Mouse (Mus musculus): ENCODE data around the gene Zglp1. TPM values are rescaled to one million over a fixed set of nuclear protein-coding genes. Genes with fewer than 3 reads are reported as not detected.
"Not testable (repeated sequence)": the region's sequence is repeated elsewhere in the genome, so short reads cannot be mapped to it uniquely, and the experiment has no call there.

The Zglp1 gene
- polyA plus RNA-seq, 1 experiment from 2014 or later = 0.81 TPM

GRCm38 (mm10) chr9:21051578-21051977 lies 15.3 kb downstream of the Zglp1 start:
- Histone ChIP-seq H3K4me1 (no peaks in the 10 kb centered on the region), H3K36me3 (ENCODE audit: poor library complexity, severe bottlenecking) (no peaks in the 10 kb centered on the region), H3K4me3 (no peak overlapping the region), H3K4me2 (no peak overlapping the region), H3K9me3 (replicated peaks) (no peaks in the 10 kb centered on the region), H3K27ac (no peak overlapping the region), H3K9ac (no peak overlapping the region), H3K27me3 (peaks cover 5% of the 10 kb centered on the region; the same call in 1 of the 2 replicates)
- 65% methylated on average over 10 of the region's 10 CpGs for WGBS
- ATAC-seq = no peak

- H3K27me3 ChIP-seq = peaks cover 12% of the 10 kb centered on the region
- 78% methylated on average over 3 of the region's 3 CpGs for WGBS
- H3K9ac ChIP-seq = no peak overlapping the region
- H3K36me3 ChIP-seq (ENCODE audit: poor library complexity, severe bottlenecking) = no peaks in the 10 kb centered on the region
- H3K27ac ChIP-seq = no peak overlapping the region
- no peaks in the 10 kb centered on the region for H3K9me3 ChIP-seq (replicated peaks)
- H3K4me1 ChIP-seq = no peaks in the 10 kb centered on the region
- no peak overlapping the region for H3K4me2 ChIP-seq
- no peak for ATAC-seq
- no peak overlapping the region for H3K4me3 ChIP-seq
Observed at GRCm38 (mm10) chr9:21045235-21045634, 21.7 kb downstream of the Zglp1 start.

GRCm38 (mm10) chr9:21044785-21045184 lies 22.1 kb downstream of the Zglp1 start:
- peaks cover 16% of the 10 kb centered on the region for H3K27me3 ChIP-seq
- not testable (repeated sequence) for H3K4me3 ChIP-seq; H3K4me2 ChIP-seq; H3K9me3 ChIP-seq (replicated peaks); ATAC-seq; H3K27ac ChIP-seq; H3K4me1 ChIP-seq; H3K36me3 ChIP-seq (ENCODE audit: poor library complexity, severe bottlenecking); H3K9ac ChIP-seq
- 68% methylated on average over 1 of the region's 1 CpGs for WGBS

- Histone ChIP-seq H3K36me3 (ENCODE audit: poor library complexity, severe bottlenecking) (no peaks in the 10 kb centered on the region), H3K27ac (no peak overlapping the region), H3K4me2 (no peak overlapping the region), H3K9ac (no peak overlapping the region), H3K27me3 (peaks cover 29% of the 10 kb centered on the region), H3K4me1 (no peaks in the 10 kb centered on the region), H3K9me3 (replicated peaks) (no peaks in the 10 kb centered on the region), H3K4me3 (no peak overlapping the region)
- 88% methylated on average over 4 of the region's 4 CpGs for WGBS
- ATAC-seq = no peak
Observed at GRCm38 (mm10) chr9:21043563-21043962, 23.3 kb downstream of the Zglp1 start.

- Histone ChIP-seq H3K4me2 (no peak overlapping the region), H3K4me1 (peaks cover 16% of the 10 kb centered on the region), H3K9me3 (replicated peaks) (no peaks in the 10 kb centered on the region), H3K27me3 (peaks cover 47% of the 10 kb centered on the region), H3K36me3 (ENCODE audit: poor library complexity, severe bottlenecking) (no peaks in the 10 kb centered on the region), H3K4me3 (no peak overlapping the region), H3K9ac (no peak overlapping the region; the same call in 1 of the 2 replicates), H3K27ac (no peak overlapping the region)
- no peak for ATAC-seq
- WGBS = 44% methylated on average over 4 of the region's 4 CpGs
Observed at GRCm38 (mm10) chr9:21041308-21041707, 25.6 kb downstream of the Zglp1 start.

- 73% methylated on average over 3 of the region's 3 CpGs for WGBS
Observed at GRCm38 (mm10) chr9:21039779-21040178, 27.1 kb downstream of the Zglp1 start.

GRCm38 (mm10) chr9:21037481-21037891 lies 29.4 kb downstream of the Zglp1 start:
- Histone ChIP-seq H3K27me3 (peaks cover 84% of the 10 kb centered on the region), H3K36me3 (ENCODE audit: poor library complexity, severe bottlenecking) (no peaks in the 10 kb centered on the region), H3K9ac (peak overlapping the region; percentile 64), H3K4me3 (peak overlapping the region; percentile 42), H3K4me1 (peaks cover 30% of the 10 kb centered on the region), H3K4me2 (peak overlapping the region; percentile 66), H3K9me3 (replicated peaks) (no peaks in the 10 kb centered on the region), H3K27ac (no peak overlapping the region)
- 1% methylated on average over 31 of the region's 31 CpGs for WGBS
- peak; percentile 50; the same call in 1 of the 2 replicates for ATAC-seq

More at GRCm38 (mm10) chr9:21039779-21040178, 27.1 kb downstream of the Zglp1 start:
- Histone ChIP-seq H3K27ac (no peak overlapping the region), H3K36me3 (ENCODE audit: poor library complexity, severe bottlenecking) (no peaks in the 10 kb centered on the region), H3K4me3 (no peak overlapping the region), H3K9me3 (replicated peaks) (no peaks in the 10 kb centered on the region), H3K27me3 (peaks cover 62% of the 10 kb centered on the region), H3K9ac (no peak overlapping the region), H3K4me2 (no peak overlapping the region), H3K4me1 (peaks cover 19% of the 10 kb centered on the region)
- ATAC-seq = no peak

GRCm38 (mm10) chr9:21036666-21037065 lies 30.2 kb downstream of the Zglp1 start:
- WGBS = under 1% methylated on average over 22 of the region's 22 CpGs
- Histone ChIP-seq H3K9me3 (replicated peaks) (no peaks in the 10 kb centered on the region), H3K27ac (no peak overlapping the region), H3K4me1 (peaks cover 38% of the 10 kb centered on the region), H3K27me3 (peaks cover 92% of the 10 kb centered on the region), H3K4me2 (peak overlapping the region; percentile 66), H3K9ac (no peak overlapping the region), H3K36me3 (ENCODE audit: poor library complexity, severe bottlenecking) (no peaks in the 10 kb centered on the region), H3K4me3 (peak overlapping the region; percentile 42)
- ATAC-seq = no peak

- H3K9ac ChIP-seq = no peak overlapping the region
- H3K27ac ChIP-seq = no peak overlapping the region
- H3K36me3 ChIP-seq (ENCODE audit: poor library complexity, severe bottlenecking) = no peaks in the 10 kb centered on the region
- peaks cover 44% of the 10 kb centered on the region for H3K4me1 ChIP-seq
- H3K4me2 ChIP-seq = peak overlapping the region; percentile 66; the same call in 1 of the 2 replicates
- no peaks in the 10 kb centered on the region for H3K9me3 ChIP-seq (replicated peaks)
- 7% methylated on average over 20 of the region's 20 CpGs for WGBS
- H3K27me3 ChIP-seq = peaks cover 97% of the 10 kb centered on the region
- peak overlapping the region; percentile 42; the same call in 1 of the 2 replicates for H3K4me3 ChIP-seq
- ATAC-seq = no peak
Observed at GRCm38 (mm10) chr9:21036161-21036560, 30.7 kb downstream of the Zglp1 start.

- H3K4me2 ChIP-seq = no peak overlapping the region
- H3K36me3 ChIP-seq (ENCODE audit: poor library complexity, severe bottlenecking) = no peaks in the 10 kb centered on the region
- peaks cover 49% of the 10 kb centered on the region for H3K4me1 ChIP-seq
Observed at GRCm38 (mm10) chr9:21035586-21035985, 31.3 kb downstream of the Zglp1 start.

GRCm38 (mm10) chr9:21034481-21035085 lies 32.3 kb downstream of the Zglp1 start:
- ATAC-seq = no peak
- Histone ChIP-seq H3K4me1 (peaks cover 59% of the 10 kb centered on the region), H3K27me3 (peaks cover 99% of the 10 kb centered on the region), H3K9me3 (replicated peaks) (no peaks in the 10 kb centered on the region), H3K36me3 (ENCODE audit: poor library complexity, severe bottlenecking) (no peaks in the 10 kb centered on the region), H3K9ac (no peak overlapping the region), H3K27ac (no peak overlapping the region), H3K4me2 (no peak overlapping the region), H3K4me3 (no peak overlapping the region; the same call in 1 of the 2 replicates)
- 2% methylated on average over 17 of the region's 17 CpGs for WGBS

More at GRCm38 (mm10) chr9:21035586-21035985, 31.3 kb downstream of the Zglp1 start:
- no peak overlapping the region for H3K4me3 ChIP-seq
- peaks cover 99% of the 10 kb centered on the region for H3K27me3 ChIP-seq
- ATAC-seq = no peak
- no peak overlapping the region for H3K27ac ChIP-seq
- H3K9ac ChIP-seq = no peak overlapping the region
- 11% methylated on average over 9 of the region's 9 CpGs for WGBS
- H3K9me3 ChIP-seq (replicated peaks) = no peaks in the 10 kb centered on the region

GRCm38 (mm10) chr9:21033136-21033535 lies 33.8 kb downstream of the Zglp1 start:
- Histone ChIP-seq H3K36me3 (ENCODE audit: poor library complexity, severe bottlenecking) (no peaks in the 10 kb centered on the region), H3K4me1 (peaks cover 66% of the 10 kb centered on the region), H3K9me3 (replicated peaks) (no peaks in the 10 kb centered on the region), H3K4me3 (peak overlapping the region; percentile 50), H3K27me3 (peaks cover 99% of the 10 kb centered on the region), H3K4me2 (peak overlapping the region; percentile 94), H3K9ac (peak overlapping the region; percentile 39; the same call in 1 of the 2 replicates), H3K27ac (no peak overlapping the region)
- 0 out of 2 replicates have a peak, but pooled peaks have one; percentile 19 for ATAC-seq
- under 1% methylated on average over 34 of the region's 34 CpGs for WGBS

Data from forebrain, embryonic 13.5 days (tissue).